8 mouse cellular contexts compared by ENCODE assay signal in the genomic region with DNA sequence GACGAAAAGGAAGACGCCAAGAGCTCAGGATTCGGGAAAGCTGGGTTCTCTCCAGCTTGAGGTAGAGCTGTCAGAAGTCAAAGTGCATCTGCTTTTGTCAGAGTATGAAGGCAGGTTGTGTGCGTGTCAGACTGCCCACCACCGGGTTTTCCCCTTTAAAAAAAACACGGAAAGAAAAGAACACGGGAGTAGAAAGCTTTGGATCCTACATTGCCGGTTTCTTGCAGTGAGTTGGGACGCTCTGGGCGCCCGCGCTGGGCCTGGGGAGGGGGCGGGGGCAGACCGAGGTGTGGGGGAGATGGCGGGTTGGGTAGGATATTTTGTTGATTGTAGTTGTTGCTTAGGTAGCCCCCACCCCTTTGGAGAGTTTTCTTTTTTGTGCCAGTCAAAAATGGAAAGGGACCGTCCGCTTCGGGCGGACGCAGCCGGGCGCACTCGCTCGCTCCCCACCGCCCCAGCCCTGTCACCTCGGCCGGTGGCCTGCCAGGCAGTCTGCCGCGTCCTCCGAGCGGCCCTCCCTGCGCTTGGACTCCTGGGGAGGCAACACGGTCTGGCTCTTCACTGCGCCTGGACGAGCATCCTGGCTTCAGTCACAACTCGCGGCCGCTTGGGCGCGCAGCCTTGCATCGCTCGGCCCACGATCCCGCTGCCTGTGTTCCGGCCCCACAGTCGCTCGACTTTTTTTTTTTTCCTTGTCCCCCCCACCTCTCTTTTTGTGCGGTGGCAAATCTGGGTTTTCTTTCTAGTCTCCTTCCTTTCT. TPM values are rescaled to one million over a fixed set of nuclear protein-coding genes. Genes with fewer than 3 reads are reported as not detected.
DNase-seq lines count a peak whose midpoint lies in the region; ATAC-seq and TF ChIP-seq lines count a peak whose summit lies in the region.

No protein-coding gene starts in this region.

- H3K4me1 ChIP-seq in embryonic facial prominence, embryonic 11.5 days (ENCODE audit: control insufficient read depth, insufficient read depth, low read length): peaks cover 7% of the 10 kb centered on the region
- peaks cover 11% of the 10 kb centered on the region; the same call in 1 of the 2 replicates for H3K4me1 ChIP-seq in intestine, postnatal 0 days (replicated peaks; ENCODE audit: control insufficient read depth, insufficient read depth, low read length)
- peaks cover 21% of the 10 kb centered on the region for H3K4me1 ChIP-seq in midbrain, embryonic 16.5 days (ENCODE audit: control insufficient read depth, insufficient read depth, low read length)

- under 1% methylated on average over 48 of the region's 48 CpGs for WGBS in embryonic facial prominence, embryonic 11.5 days
- 1% methylated on average over 48 of the region's 48 CpGs for WGBS in intestine, postnatal 0 days
- WGBS in midbrain, embryonic 16.5 days: 0% methylated on average over 47 of the region's 48 CpGs

- no peak for ATAC-seq in embryonic facial prominence, embryonic 11.5 days (replicated peaks; ENCODE audit: insufficient number of reproducible peaks, low FRiP score, low TSS enrichment, low read depth)
- no peak for ATAC-seq in intestine, postnatal 0 days
- ATAC-seq in midbrain, embryonic 16.5 days: peak; percentile 15; the same call in 1 of the 2 replicates

- no peaks in the 10 kb centered on the region for H3K36me3 ChIP-seq in embryonic facial prominence, embryonic 11.5 days (replicated peaks; ENCODE audit: control insufficient read depth, insufficient read depth, low read depth, low read length)
- no peaks in the 10 kb centered on the region for H3K36me3 ChIP-seq in intestine, postnatal 0 days (ENCODE audit: control insufficient read depth, insufficient read depth)
- no peaks in the 10 kb centered on the region for H3K36me3 ChIP-seq in midbrain, embryonic 16.5 days (ENCODE audit: control insufficient read depth, insufficient read depth, low read length)

- no peak overlapping the region for H3K27ac ChIP-seq in embryonic facial prominence, embryonic 11.5 days (replicated peaks; ENCODE audit: low read depth, low read length)
- H3K27ac ChIP-seq in intestine, postnatal 0 days (ENCODE audit: low read depth, low read length): no peak overlapping the region
- H3K27ac ChIP-seq in midbrain, embryonic 16.5 days (ENCODE audit: low read length): peak overlapping the region; percentile 85

- H3K4me3 ChIP-seq in embryonic facial prominence, embryonic 11.5 days (ENCODE audit: low read depth, low read length): peak overlapping the region; percentile 49
- peak overlapping the region; percentile 48 for H3K4me3 ChIP-seq in intestine, postnatal 0 days (ENCODE audit: low read depth, low read length)
- peak overlapping the region; percentile 55 for H3K4me3 ChIP-seq in midbrain, embryonic 16.5 days (ENCODE audit: low read depth, low read length)

- intact Hi-C loops in left cerebral cortex, postnatal 36 days (cut with DNase I): loop anchor here (5.0 kb wide), 4 partner anchors 173 to 1368 kb away; no protein-coding TSS in a partner anchor

- peak; percentile 14; the same call in 1 of the 2 replicates for TF ChIP-seq CTCF in intestine, postnatal 0 days (IDR thresholded peaks at IDR 0.05; ENCODE audit: low read depth)

- H3K9me3 ChIP-seq in embryonic facial prominence, embryonic 11.5 days (replicated peaks; ENCODE audit: control insufficient read depth, low read length): no peaks in the 10 kb centered on the region
- no peaks in the 10 kb centered on the region for H3K9me3 ChIP-seq in intestine, postnatal 0 days (ENCODE audit: control insufficient read depth)
- H3K9me3 ChIP-seq in midbrain, embryonic 16.5 days (replicated peaks; ENCODE audit: control insufficient read depth, low read length, poor library complexity, severe bottlenecking): no peaks in the 10 kb centered on the region

- no peak overlapping the region for H3K9ac ChIP-seq in embryonic facial prominence, embryonic 11.5 days (replicated peaks; ENCODE audit: low read length)
- H3K9ac ChIP-seq in intestine, postnatal 0 days (ENCODE audit: low read depth, low read length): no peak overlapping the region
- H3K9ac ChIP-seq in midbrain, embryonic 16.5 days (ENCODE audit: low read depth, low read length): peak overlapping the region; percentile 78

- peaks cover 86% of the 10 kb centered on the region for H3K27me3 ChIP-seq in embryonic facial prominence, embryonic 11.5 days (ENCODE audit: control insufficient read depth, insufficient read depth, low read length)
- H3K27me3 ChIP-seq in intestine, postnatal 0 days (replicated peaks; ENCODE audit: control insufficient read depth, insufficient read depth, low read length): peaks cover 98% of the 10 kb centered on the region
- H3K27me3 ChIP-seq in midbrain, embryonic 16.5 days (ENCODE audit: control insufficient read depth, insufficient read depth, low read depth, low read length): peaks cover 28% of the 10 kb centered on the region

- H3K4me2 ChIP-seq in embryonic facial prominence, embryonic 11.5 days (ENCODE audit: low read depth, low read length): peak overlapping the region; percentile 88
- peak overlapping the region; percentile 82 for H3K4me2 ChIP-seq in intestine, postnatal 0 days (replicated peaks; ENCODE audit: low read depth)
- peak overlapping the region; percentile 58 for H3K4me2 ChIP-seq in midbrain, embryonic 16.5 days (ENCODE audit: low read length)

- DNase-seq in ovary, postnatal 36 days (ENCODE audit: low spot score): peak; percentile 10
- DNase-seq in ovary, adult 18-20 months (ENCODE audit: low spot score): no peak
- DNase-seq in embryonic facial prominence, embryonic 11.5 days (ENCODE audit: low spot score): peak; percentile 44
- no peak for DNase-seq in frontal cortex, postnatal 25 days (ENCODE audit: low spot score in 2 of 2)
- DNase-seq in left cerebral cortex, postnatal 36 days (ENCODE audit: low spot score in 2 of 2): no peak
- no peak for DNase-seq in adrenal gland, adult 18-20 months (ENCODE audit: low spot score in 2 of 2)

RNA-seq across cellular contexts. Expression of gene Lhx1, which starts 0.6 kb away (rescaled TPM):
- polyA plus RNA-seq in embryonic facial prominence, embryonic 11.5 days (2014; fragmentation: Nextera tagmentation; extraction: Ambion mirVana): 2.6 and 4.7 TPM in 2 replicates
- 0.16 and 0.25 TPM in 2 replicates for polyA plus RNA-seq in intestine, postnatal 0 days (2015; fragmentation: Nextera tagmentation; extraction: Ambion mirVana)
- polyA plus RNA-seq in midbrain, embryonic 16.5 days (2015; fragmentation: Nextera tagmentation; extraction: Ambion mirVana): 25.3 and 30.0 TPM in 2 replicates
- not detected for total RNA-seq in left cerebral cortex, postnatal 36 days (2021)
- not detected for total RNA-seq in adrenal gland, adult 18-20 months (2021)

RNA-seq across cellular contexts. Expression of gene Aatf, which starts 11.4 kb away (rescaled TPM):
- 52.7 and 56.6 TPM in 2 replicates for polyA plus RNA-seq in embryonic facial prominence, embryonic 11.5 days (2014; fragmentation: Nextera tagmentation; extraction: Ambion mirVana)
- 25.6 and 26.6 TPM in 2 replicates for polyA plus RNA-seq in intestine, postnatal 0 days (2015; fragmentation: Nextera tagmentation; extraction: Ambion mirVana)
- polyA plus RNA-seq in midbrain, embryonic 16.5 days (2015; fragmentation: Nextera tagmentation; extraction: Ambion mirVana): 49.8 and 53.8 TPM in 2 replicates
- total RNA-seq in left cerebral cortex, postnatal 36 days (2021): 10 to 100 TPM; 19.4 to 20.4 TPM
- total RNA-seq in adrenal gland, adult 18-20 months (2021): 10 to 100 TPM; 19.8 to 21.6 TPM

Comparison
In these comparisons a context has a peak if more than half of its experiments do, and no peak if none do; other contexts are left out.
1. DNase-seq: peak in ovary, postnatal 36 days (single experiment) and embryonic facial prominence, embryonic 11.5 days (single experiment); none in ovary, adult 18-20 months (single experiment), frontal cortex, postnatal 25 days (0 of 2), left cerebral cortex, postnatal 36 days (0 of 2) and adrenal gland, adult 18-20 months (0 of 2).
2. Peak in every context shown above with its lines, with median percentiles within 50 percentile points of each other: H3K4me2 ChIP-seq and H3K4me3 ChIP-seq.